Mouse (Mus musculus) kidney, adult 10 weeks (tissue): ENCODE results near the gene Kcnk4. TPM values are rescaled to one million over a fixed set of nuclear protein-coding genes. Genes with fewer than 3 reads are reported as not detected.

ENCODE experiments used
- polyA plus RNA-seq: library from polyadenylated mRNA; stranded (reverse); fragments of 350-450 nt; fragmentation: Illumina TruSeq; extraction: RNeasy Lipid Tissue Mini Kit (QIAGEN cat#74804); gene quantifications from one replicate; pipeline ENCODE4 v1.2.3, GENCODE M21; 2014; ENCODE audit warnings: low read depth, low replicate concordance

Kcnk4 gene
- polyA plus RNA-seq, result not detected

DNA sequence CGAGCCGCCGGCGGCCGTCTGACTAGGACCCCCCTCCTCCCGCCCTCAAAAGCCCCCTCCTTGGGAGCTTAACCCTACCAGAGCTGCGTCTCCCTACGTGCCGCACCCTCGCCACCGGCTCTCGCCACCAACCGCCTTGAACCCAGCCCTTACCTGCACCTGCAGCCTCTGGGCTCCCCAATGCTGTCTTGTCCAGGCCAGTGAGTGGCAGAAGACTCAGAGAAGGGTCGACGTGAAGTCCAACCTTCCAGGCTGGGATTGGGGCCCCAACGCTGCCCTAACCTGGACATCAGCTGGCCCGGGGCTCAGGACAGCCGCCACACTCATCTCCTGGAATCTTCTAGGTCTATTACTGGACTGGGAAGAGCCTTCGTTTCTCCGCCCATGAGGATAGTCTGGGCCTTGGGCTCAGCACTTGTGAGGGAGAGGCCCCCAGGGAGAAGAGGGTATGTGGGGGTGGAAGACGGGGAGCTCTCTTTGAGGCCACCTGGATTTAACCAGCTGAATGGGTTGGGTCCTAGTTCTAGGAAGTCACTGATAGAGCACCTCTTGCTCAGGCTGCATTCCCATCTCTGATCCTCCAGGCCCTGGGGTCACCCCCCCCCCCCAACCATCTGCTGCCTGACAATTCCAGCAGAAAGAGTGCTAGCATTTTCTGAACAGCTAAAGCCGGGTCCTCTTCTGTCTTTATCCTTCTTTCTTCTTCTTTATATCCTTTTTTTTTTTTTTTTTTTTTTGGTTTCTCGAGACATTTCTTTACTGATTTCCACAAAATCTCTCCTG lies at the start of gene Kcnk4:
Kcnk4 (minus strand) TSS at position 321 of the 783 bp plus-strand sequence.

DNA sequence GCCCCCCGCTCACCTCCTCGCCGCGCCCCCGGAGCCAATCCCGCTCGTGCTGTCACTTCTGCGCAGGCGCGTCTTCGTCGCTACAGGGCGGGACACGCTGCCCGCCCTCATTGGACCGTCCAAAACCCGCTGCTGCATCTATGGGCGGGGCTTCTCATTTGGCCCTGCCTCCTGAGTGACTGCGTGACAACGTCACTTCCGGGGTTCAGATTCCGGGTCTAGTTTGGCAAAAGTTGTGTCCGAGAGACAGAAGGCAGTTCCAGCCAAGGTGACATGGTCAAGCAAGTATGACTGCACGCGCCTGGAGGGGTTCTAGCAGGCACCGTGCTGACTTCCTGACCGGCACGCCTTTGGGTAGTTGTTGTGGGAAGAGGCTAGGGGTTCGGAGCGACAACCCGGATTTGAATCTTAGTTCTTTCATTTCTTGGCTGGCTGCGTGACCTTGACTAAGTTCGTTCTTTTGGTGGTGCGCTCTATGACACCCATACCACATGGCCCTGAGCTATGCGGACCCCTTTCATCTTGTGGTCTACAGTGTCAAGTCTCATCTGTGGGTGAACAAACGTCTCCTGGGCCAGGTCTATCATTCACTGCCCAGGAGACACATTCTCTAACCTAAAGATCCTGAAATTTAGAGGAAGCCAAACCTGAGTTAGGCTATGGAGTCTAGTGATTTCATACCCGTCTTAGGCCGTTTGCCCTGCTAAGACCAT lies 46.2 kb upstream of the Kcnk4 start, which contains the start of gene Fkbp2:
Fkbp2 (minus strand) TSS at position 121 of the 713 bp plus-strand sequence.

DNA sequence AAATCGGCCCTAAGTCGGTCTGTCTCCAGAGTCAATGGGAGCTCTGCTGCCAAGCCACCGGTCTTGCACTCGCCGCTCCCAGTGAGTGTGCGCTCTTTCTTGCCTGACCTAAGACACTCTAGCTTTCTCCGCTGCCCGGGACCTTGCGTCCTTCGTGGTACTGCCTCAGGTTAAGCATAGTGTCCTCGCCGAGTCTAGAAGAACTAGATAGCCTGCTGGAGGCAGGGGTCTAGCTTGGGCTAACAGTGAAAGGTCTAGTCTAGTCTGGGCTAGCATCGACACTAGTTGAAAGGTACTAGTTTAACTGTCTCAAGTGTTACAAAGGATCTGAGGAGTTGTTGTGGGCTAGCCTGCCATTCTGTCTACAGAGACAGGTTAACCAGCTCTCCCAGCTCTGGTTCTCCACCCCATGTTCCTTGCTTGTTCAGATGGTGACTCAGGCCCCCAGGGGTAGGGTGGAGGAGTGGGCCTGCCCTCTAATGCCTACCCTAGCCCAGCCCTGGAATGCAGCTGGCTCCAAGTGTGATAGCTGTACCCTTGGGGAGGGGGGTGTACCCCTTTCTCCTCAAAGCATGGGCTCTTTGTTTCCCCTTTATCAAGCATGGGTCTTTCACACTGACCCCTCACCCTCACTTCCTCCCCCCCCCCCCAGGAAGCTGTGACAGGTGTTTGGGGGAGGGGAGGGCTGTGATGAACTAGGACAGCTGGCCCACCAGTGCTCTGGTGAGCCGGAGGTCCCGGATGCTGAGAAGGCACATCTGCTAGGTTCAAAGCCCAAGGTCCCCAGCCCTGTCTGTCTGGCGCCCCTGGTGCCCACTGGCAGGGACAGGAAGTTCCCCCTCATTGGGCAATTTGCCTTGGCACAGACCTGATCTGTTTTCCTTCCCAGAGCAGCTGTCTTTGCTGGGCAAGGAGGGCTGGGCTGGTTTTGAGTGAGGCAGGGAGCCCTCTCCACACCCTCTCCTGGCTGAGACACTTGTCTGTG lies 41.5 kb upstream of the Kcnk4 start, which contains the start of gene Plcb3:
Plcb3 (minus strand) TSS at position 934 of the 985 bp plus-strand sequence.

DNA sequence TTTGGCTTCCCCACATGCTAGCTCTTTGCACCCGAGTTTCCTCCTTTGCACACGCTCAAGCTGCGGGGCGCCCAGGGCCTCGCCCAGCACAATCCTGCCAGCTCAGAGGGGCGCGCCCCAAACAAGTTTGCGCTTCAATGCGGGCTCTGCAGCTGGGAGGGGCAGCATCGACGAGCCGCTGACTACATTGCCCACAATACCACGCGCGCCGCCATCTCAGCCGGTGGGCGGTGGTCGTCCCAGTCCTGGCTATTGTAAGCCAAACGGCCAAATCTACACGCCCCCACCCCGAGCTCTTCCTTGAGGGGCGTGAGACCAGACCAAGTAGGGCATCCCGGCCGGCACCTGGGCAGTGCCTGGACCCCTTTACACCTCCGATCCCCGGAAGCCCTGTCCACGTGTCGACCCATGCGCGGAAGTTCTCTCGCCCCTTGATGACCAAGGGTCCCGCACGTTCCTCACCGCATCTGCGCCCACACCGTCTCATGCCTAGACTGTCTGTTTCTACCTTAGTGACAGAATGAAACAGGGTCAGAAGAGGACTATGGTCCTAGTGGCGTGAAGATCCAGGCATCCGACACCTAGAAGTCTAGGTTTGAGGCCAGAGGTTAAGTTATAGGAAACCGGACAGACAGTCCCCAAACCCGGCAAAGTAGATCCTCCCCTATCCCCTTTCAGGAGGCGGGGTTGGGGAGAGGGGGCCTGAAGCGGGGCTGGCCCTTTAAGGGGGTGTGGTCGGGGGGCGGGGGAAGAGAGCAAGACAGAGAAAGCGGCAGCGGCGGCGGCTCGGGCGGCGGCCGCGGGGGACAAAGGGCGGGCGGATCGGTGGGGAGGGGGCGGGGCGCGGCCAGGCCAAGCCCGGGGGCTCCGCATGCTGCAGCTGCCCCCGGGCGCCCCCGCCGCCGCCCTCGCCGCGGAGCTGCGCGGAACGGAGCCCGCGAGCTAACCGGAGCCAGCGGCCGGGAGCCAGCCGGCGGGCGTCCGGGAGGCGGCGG lies 40.2 kb upstream of the Kcnk4 start, which contains the start of gene Ppp1r14b:
Ppp1r14b (plus strand) TSS at position 758 of the 995 bp plus-strand sequence.

DNA sequence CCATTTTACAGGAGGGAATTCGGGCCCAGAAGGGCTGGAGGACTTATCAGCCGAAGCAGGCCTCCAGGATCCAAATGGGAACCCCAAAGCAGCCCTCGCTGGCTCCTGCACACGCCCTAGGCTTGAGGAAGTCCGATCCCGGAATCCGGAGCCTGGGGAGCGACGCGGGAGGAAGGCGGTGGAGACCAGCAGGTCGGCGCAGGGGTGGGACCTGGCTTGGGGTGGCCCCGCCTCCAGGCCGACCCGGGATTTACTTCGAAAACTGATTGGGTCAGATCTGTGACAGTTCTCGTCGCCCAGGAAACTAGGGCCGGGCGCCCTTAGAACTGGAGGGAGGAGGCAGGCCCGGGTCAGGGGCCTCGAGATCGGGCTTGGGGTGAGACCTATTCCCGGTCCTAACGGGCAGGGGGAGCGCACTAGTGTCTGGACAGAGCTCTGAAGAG lies 8.0 kb upstream of the Kcnk4 start, which contains the start of gene Gpr137:
Gpr137 (minus strand) TSS at position 232 of the 443 bp plus-strand sequence.

DNA sequence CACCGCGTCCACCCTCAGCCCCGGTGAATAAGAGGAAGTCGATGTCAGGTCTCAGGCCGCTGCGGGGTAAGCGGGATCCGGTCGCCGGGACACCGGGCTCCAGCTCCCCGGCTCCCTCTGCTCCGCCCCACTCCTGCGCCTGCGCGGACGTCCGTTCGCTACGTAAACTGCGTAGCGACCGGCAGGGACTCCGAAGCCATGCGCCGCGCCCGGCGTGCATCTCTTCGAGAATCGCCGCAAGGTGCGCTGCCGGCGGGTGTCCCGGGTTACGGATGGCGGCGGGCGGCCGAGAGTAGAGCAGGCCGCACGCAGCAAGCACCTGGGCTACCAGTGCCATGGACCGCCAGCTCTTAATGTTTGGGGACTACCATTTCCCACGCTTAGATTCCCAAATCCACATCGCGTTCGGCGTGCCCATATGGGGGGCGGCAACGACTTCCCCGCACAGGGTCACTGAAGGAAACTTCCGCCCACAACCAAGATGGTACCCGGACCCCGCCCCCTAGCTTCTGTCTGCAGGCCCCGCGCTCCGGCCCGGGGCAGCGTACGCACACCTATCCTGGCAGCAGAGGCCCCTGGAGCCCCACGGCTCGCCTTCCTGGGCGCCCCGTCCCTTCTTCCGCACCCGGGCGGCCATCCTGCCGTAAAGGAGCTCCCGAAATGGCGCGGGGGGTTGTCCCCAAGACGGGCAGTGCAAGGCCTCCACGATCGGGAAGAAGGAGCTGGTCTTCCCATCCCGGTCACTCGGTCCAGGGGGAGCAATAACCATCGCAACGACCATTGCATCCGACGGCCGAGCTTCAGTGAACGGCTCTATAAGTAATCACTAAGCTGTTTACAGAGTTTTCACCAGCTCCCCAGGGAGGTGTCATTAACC lies 7.3 kb upstream of the Kcnk4 start, which contains the start of gene Bad:
Bad (plus strand) TSS at position 490 of the 877 bp plus-strand sequence.

DNA sequence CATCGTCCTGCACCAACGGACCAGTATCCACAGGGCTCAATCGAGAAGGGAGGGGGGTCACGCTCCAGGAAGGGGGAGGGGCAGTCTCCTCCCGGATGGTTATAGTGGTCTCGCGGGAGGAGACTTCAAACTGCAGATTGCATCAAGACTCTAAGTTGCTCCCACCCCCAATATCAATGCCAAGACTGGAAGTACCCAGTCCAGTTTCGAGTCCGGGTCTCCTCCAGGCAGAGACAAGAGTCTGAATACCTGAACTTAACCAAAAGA lies 9.1 kb downstream of the Kcnk4 start, which contains the start of gene Catsperz:
Catsperz (minus strand) TSS at position 74 of the 267 bp plus-strand sequence.

DNA sequence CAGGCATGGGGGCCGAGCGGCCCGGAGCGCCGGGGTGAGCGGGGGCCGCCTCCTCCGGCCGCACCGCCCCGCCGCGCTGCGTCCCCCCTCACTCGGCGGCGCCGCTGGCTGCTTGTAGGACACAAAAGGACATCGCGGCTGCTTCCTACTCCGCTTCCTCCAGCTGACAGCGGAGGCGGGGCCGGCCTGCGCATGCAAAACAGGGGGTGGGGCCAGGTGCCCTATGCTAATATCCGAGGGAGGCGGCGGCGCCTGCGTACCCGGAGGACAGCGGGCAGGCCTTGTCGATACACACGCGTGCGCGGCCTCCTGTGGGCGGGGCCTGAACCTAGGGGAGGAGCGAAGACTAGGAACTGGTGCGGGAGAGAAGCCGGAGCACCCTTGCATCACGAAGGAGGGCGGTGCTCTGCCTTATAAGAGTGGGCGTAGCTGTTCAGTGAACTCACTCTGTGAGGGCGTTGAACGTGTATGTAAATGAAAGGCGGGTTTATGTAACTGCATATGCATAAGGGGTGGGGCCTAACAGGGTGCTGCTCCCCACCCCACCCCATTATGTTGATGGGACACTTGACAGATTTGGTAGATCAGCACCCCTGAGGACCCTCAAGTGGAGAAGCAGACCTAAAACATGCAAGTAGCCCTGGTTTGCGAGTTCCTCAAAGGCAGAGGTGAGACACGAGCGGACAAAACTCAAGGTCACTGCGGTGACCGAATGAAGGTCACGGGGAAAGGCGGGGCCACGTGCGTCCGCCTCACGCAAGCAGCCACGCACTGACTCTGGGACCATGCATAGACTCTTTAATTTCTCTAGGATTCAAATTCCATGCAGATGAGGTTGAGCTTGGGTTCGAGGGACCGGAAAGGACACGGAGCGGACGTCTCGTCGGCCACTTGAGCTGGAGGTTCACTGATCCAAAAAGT lies 12.4 kb downstream of the Kcnk4 start, which contains the start of gene Esrra:
Esrra (minus strand) TSS at position 167 of the 921 bp plus-strand sequence.

DNA sequence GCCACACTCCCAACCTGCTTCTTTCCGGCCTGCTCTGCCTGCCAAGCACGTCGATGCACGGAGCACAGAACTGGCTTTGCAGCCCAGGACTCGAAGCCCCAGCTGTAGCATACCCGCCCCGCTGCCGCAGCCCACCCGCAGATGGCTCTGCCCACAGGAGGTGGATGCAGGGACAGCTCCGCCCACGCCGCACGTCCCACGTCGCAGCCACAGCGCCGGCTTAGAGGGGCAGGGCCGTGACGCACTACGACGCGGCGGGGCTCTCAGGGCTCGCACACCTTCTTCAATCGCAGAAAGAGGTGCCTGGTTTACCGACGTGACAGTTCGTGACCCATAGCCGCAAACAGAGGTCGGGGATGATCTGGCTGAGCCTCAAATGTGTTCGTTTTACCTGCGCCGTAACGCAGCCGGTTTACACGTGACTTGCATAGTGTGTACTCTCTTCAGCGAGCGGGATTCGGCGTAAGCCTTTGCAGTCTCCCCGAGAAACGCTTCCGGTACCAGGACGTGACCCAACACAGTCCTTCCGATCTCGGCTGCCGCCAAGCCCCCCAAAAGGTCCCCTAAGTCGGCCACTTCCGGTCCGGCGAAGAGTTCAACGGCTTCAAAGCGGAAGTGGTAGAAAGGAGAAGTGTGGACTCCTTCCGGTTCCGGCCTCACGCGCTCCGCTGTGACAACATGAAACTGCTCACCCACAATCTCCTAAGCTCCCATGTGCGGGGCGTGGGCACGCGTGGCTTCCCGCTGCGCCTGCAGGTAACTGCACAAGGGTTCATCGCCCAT lies 24.6 kb downstream of the Kcnk4 start, which contains the start of the genes Trmt112 and Prdx5:
Trmt112 (plus strand) TSS at position 192 of the 783 bp plus-strand sequence.
Prdx5 (minus strand) TSS at position 600 of the 783 bp plus-strand sequence.

Other genes starting within 250 kb of the Kcnk4 start
- not detected for gene Rps6ka4, start 93.9 kb downstream of the Kcnk4 start, polyA plus RNA-seq
- gene Ccdc88b, start 76.3 kb downstream of the Kcnk4 start, polyA plus RNA-seq, result not detected
- gene Trmt112, start 24.8 kb downstream of the Kcnk4 start, polyA plus RNA-seq, result 17.5 TPM
- gene Prdx5, start 24.4 kb downstream of the Kcnk4 start, polyA plus RNA-seq, result 192 TPM
- 2.4 TPM for gene Esrra, start 12.7 kb downstream of the Kcnk4 start, polyA plus RNA-seq
- not detected for gene Catsperz, start 9.1 kb downstream of the Kcnk4 start, polyA plus RNA-seq
- gene Bad, start 7.3 kb upstream of the Kcnk4 start, polyA plus RNA-seq, result 1.1 TPM
- not detected for gene Gpr137, start 8.0 kb upstream of the Kcnk4 start, polyA plus RNA-seq
- 4.0 TPM for gene Ppp1r14b, start 40.5 kb upstream of the Kcnk4 start, polyA plus RNA-seq
- gene Plcb3, start 42.0 kb upstream of the Kcnk4 start, polyA plus RNA-seq, result 1.8 TPM
- gene Fkbp2, start 46.0 kb upstream of the Kcnk4 start, polyA plus RNA-seq, result 13.6 TPM
- 10.3 TPM for gene Vegfb, start 53.1 kb upstream of the Kcnk4 start, polyA plus RNA-seq
- not detected for gene Dnajc4, start 58.1 kb upstream of the Kcnk4 start, polyA plus RNA-seq
- not detected for gene Nudt22, start 61.6 kb upstream of the Kcnk4 start, polyA plus RNA-seq
- gene Trpt1, start 61.6 kb upstream of the Kcnk4 start, polyA plus RNA-seq, result not detected
- not detected for gene Fermt3, start 85.0 kb upstream of the Kcnk4 start, polyA plus RNA-seq
- 47.9 TPM for gene Stip1, start 105.5 kb upstream of the Kcnk4 start, polyA plus RNA-seq
- 3.9 TPM for gene Macrod1, start 122.3 kb upstream of the Kcnk4 start, polyA plus RNA-seq
- 5.8 TPM for gene Flrt1, start 171.2 kb upstream of the Kcnk4 start, polyA plus RNA-seq